10 mouse cellular contexts compared by ENCODE assay signal in genomic region chr17:84179026-84179972, GRCm38 (mm10). TPM values are rescaled to one million over a fixed set of nuclear protein-coding genes. Genes with fewer than 3 reads are reported as not detected.
DNase-seq lines count a peak whose midpoint lies in the region; ATAC-seq and TF ChIP-seq lines count a peak whose summit lies in the region.
"Had no signal": no experiment of that assay in that cellular context is flagged by ENCODE, and none has a peak within 500 bp of the region (broad histone marks: within the 10 kb centered on the region; RNA-seq: fewer than 3 reads in every experiment).

No protein-coding gene starts in this region.

- H3K36me3 ChIP-seq in kidney, embryonic 16.5 days (ENCODE audit: insufficient read depth, low read length), result no peaks in the 10 kb centered on the region; the same call in 1 of the 2 replicates
- no peaks in the 10 kb centered on the region for H3K36me3 ChIP-seq in stomach, embryonic 14.5 days (ENCODE audit: control insufficient read depth, insufficient read depth, low read length)
- H3K36me3 ChIP-seq in hindbrain, embryonic 13.5 days, result no peaks in the 10 kb centered on the region

- peak overlapping the region; percentile 95 for H3K27ac ChIP-seq in kidney, embryonic 16.5 days (ENCODE audit: low read length)
- H3K27ac ChIP-seq in bone marrow, adult 2 months (ENCODE audit: control insufficient read depth, insufficient read depth, low read depth, low read length, poor library complexity), result peak overlapping the region; percentile 97
- peak overlapping the region; percentile 45 for H3K27ac ChIP-seq in stomach, embryonic 14.5 days (ENCODE audit: low read length)
- no peak overlapping the region for H3K27ac ChIP-seq in hindbrain, embryonic 13.5 days
- H3K27ac ChIP-seq: hindbrain, embryonic 14.5 days had no signal

- peaks cover 4% of the 10 kb centered on the region for H3K9me3 ChIP-seq in kidney, embryonic 16.5 days (ENCODE audit: low read length)
- no peaks in the 10 kb centered on the region for H3K9me3 ChIP-seq in stomach, embryonic 14.5 days (ENCODE audit: control insufficient read depth, low read depth, low read length)
- peaks cover 4% of the 10 kb centered on the region; the same call in 1 of the 2 replicates for H3K9me3 ChIP-seq in hindbrain, embryonic 13.5 days

- no peak overlapping the region for H3K4me3 ChIP-seq in kidney, embryonic 16.5 days (ENCODE audit: low read length)
- H3K4me3 ChIP-seq in bone marrow, adult 2 months (replicated peaks; ENCODE audit: control insufficient read depth, low read depth, low read length), result no peak overlapping the region
- H3K4me3 ChIP-seq in stomach, embryonic 14.5 days (ENCODE audit: low read depth, low read length), result no peak overlapping the region
- no peak overlapping the region for H3K4me3 ChIP-seq in hindbrain, embryonic 13.5 days
- H3K4me3 ChIP-seq: forebrain, embryonic 10.5 days had no signal

- no peak for ATAC-seq in kidney, embryonic 16.5 days (ENCODE audit: low FRiP score, low TSS enrichment)
- ATAC-seq in stomach, embryonic 14.5 days (ENCODE audit: insufficient number of reproducible peaks, insufficient read depth, low FRiP score, low read depth), result no peak
- ATAC-seq in hindbrain, embryonic 13.5 days (ENCODE audit: low FRiP score), result no peak

- TF ChIP-seq CTCF in bone marrow, adult 2 months (IDR thresholded peaks at IDR 0.05; ENCODE audit: control insufficient read depth, insufficient read depth, low read length), result no peak

- H3K4me1 ChIP-seq in kidney, embryonic 16.5 days (ENCODE audit: insufficient read depth, low read length), result peaks cover 47% of the 10 kb centered on the region
- peaks cover 8% of the 10 kb centered on the region for H3K4me1 ChIP-seq in bone marrow, adult 2 months (ENCODE audit: control insufficient read depth, insufficient read depth, low read length)
- H3K4me1 ChIP-seq in stomach, embryonic 14.5 days (ENCODE audit: control insufficient read depth, insufficient read depth, low read length), result peaks cover 32% of the 10 kb centered on the region
- peaks cover 13% of the 10 kb centered on the region; the same call in 1 of the 2 replicates for H3K4me1 ChIP-seq in hindbrain, embryonic 13.5 days (replicated peaks)

- 90% methylated on average over 17 of the region's 17 CpGs for WGBS in kidney, embryonic 16.5 days
- 76% methylated on average over 17 of the region's 17 CpGs for WGBS in bone marrow, adult 2 months
- 88% methylated on average over 17 of the region's 17 CpGs for WGBS in stomach, embryonic 14.5 days
- 93% methylated on average over 17 of the region's 17 CpGs for WGBS in hindbrain, embryonic 13.5 days

- DNase-seq in kidney, adult 8-10 months, result no peak
- DNase-seq in induced T-regulatory cell, adult 2 months (ENCODE audit: low read depth), result peak; percentile 42
- no peak for DNase-seq in ovary, adult 18-20 months (ENCODE audit: low spot score)
- DNase-seq: cerebellum, adult 11-12 months had no signal

- no peaks in the 10 kb centered on the region for H3K27me3 ChIP-seq in kidney, embryonic 16.5 days (ENCODE audit: insufficient read depth, low read length)
- no peaks in the 10 kb centered on the region for H3K27me3 ChIP-seq in stomach, embryonic 14.5 days (ENCODE audit: control insufficient read depth, insufficient read depth, low read length)
- peaks cover 11% of the 10 kb centered on the region; the same call in 1 of the 2 replicates for H3K27me3 ChIP-seq in hindbrain, embryonic 13.5 days

- no peak for TF ChIP-seq POLR2A in bone marrow, adult 2 months (IDR thresholded peaks at IDR 0.05; ENCODE audit: borderline replicate concordance, control insufficient read depth, low read depth, low read length)

- no peak overlapping the region for H3K4me2 ChIP-seq in kidney, embryonic 16.5 days (replicated peaks; ENCODE audit: low read depth, low read length)
- H3K4me2 ChIP-seq in stomach, embryonic 14.5 days (replicated peaks; ENCODE audit: low read depth, low read length), result no peak overlapping the region
- no peak overlapping the region for H3K4me2 ChIP-seq in hindbrain, embryonic 13.5 days
- H3K4me2 ChIP-seq: hindbrain, embryonic 14.5 days had no signal

- no peak overlapping the region for H3K9ac ChIP-seq in kidney, embryonic 16.5 days (replicated peaks; ENCODE audit: low read length)
- H3K9ac ChIP-seq in stomach, embryonic 14.5 days (replicated peaks; ENCODE audit: low read depth, low read length), result no peak overlapping the region
- no peak overlapping the region for H3K9ac ChIP-seq in hindbrain, embryonic 13.5 days
- H3K9ac ChIP-seq: hindbrain, embryonic 14.5 days had no signal

RNA-seq across cellular contexts. Expression of gene Zfp36l2, which starts 8.4 kb away (rescaled TPM):
- 9.5 and 11.4 TPM in 2 replicates for polyA plus RNA-seq in kidney, embryonic 16.5 days (2015; fragmentation: Nextera tagmentation; extraction: Ambion mirVana)
- 45.8 and 74.0 TPM in 2 replicates for polyA plus RNA-seq in bone marrow, adult 2 months (2011; ENCODE audit: insufficient read depth, insufficient read length, low replicate concordance, missing spikeins)
- polyA plus RNA-seq in stomach, embryonic 14.5 days (2014; fragmentation: Nextera tagmentation; extraction: Ambion mirVana), result 31.2 and 33.2 TPM in 2 replicates
- 5.1 and 5.2 TPM in 2 replicates for polyA plus RNA-seq in hindbrain, embryonic 13.5 days (2015; fragmentation: Nextera tagmentation; extraction: Ambion mirVana)
